Mouse (Mus musculus) common myeloid progenitor, adult 5-6 weeks (primary cell): Measurements from ENCODE around the gene Gm10337. TPM values are rescaled to one million over a fixed set of nuclear protein-coding genes. Genes with fewer than 3 reads are reported as not detected.
A peak's percentile ranks its signal among the peaks of the same experiment; 100 is the strongest.

ENCODE experiments used
- ATAC-seq: replicated peaks from 2 replicates; pipeline ENCODE4 v1.8.0; 2016; ENCODE audit warnings: low read depth, mild to moderate bottlenecking, moderate TSS enrichment, inconsistent platforms; ENCODE audit not compliant: poor library complexity, severe bottlenecking
- total RNA-seq: library from RNA; stranded (forward); fragments of 200-1000, 187-1606 nt; gene quantifications from 2 replicates; pipeline ENCODE4 v1.2.3, GENCODE M21; 2017

Gm10337 gene
- not detected in 2 replicates for total RNA-seq

DNA sequence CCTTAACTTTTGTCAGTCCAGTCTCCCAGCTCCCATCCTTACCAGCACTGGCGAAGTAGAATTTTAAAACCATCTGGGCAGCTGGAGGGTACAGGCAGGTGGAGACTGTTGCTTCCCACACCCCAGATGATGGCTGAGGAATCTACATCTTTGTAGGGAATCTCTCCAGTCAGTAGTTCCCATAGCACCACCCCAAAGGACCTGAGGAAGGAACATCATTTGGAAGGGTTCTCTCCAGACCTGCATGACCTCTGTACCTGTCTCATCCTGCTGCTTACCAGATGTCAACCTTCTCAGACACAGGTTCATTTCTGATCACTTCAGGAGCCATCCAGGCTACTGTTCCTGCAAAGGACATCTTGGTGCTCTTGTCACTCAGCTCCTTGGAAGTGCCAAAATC lies at the start of gene Gm10337:
Gm10337 (plus strand) TSS at position 276 of the 400 bp plus-strand sequence.
- ATAC-seq, result no peak

DNA sequence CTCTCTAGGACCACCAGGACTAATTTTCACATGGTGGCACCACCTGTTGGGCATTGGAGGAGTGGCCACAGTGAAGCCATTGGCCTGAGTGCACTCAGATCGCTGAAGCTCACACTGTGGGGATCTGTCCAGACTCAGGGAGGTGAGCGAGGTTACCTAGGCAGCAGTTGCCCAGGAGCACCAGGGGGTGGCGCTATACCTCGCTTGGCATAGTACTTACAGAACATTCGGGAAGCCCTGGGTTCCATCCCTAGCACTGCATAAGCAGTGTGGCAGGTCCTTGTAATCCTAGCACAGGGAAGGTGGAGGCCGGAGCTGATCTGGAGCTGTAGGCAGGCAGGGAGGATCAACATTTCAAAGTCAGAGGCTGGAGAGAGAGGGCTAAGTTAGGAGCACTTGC lies 47.5 kb upstream of the Gm10337 start:
- ATAC-seq, result no peak

DNA sequence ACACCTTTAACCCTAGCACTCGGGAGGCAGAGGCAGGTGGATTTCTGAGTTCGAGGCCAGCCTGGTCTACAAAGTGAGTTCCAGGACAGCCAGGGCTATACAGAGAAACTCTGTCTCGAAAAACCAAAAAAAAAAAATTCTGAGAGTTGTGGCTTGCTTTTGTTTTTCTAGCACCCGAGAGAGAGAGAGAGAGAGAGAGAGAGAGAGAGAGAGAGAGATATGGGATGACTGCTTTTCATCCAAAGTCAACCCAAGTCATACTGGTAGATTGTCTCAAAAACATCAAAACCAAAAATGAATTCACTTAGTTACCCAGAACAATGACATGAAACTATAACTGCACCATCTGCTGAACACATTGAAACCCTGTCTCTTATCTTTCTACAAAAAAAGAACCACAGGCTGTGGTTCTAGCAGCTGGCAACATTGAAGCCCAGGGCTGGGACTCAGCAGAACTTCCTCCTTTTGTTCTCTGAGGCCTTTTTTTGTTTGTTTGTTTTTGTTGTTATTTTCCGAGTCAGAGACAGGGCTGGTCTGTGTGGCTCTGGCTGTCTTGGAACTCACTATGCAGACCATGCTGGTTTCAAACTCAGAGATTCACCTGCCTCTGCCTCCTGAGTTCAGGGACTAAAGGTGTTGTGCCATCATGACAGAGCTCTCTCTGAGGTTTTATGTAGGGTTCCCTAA lies 45.3 kb upstream of the Gm10337 start:
- ATAC-seq, result peak; percentile 65

DNA sequence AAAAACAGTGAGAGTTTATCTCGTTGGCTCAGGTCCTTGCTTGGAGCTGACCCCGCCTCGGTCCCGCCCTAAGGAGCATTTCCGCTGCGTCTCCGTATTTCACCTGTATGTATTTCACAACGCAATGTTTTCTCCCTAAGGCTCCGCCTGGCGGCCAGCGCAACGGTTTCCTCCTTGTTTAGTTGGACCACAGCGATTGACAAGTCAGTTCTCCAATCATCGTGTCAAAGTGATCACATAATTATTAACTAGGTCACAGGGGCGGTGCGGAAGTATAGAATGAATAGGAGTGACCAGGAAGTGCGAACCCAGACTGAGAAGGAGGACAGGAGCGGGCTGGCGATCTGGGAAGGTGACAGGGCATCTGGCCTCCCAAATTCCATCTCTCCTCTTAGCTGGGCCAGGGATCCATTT lies 44.6 kb upstream of the Gm10337 start, which contains the start of gene Prr13:
Prr13 (plus strand) TSS at position 125 of the 414 bp plus-strand sequence.
- peak; percentile 74 for ATAC-seq

DNA sequence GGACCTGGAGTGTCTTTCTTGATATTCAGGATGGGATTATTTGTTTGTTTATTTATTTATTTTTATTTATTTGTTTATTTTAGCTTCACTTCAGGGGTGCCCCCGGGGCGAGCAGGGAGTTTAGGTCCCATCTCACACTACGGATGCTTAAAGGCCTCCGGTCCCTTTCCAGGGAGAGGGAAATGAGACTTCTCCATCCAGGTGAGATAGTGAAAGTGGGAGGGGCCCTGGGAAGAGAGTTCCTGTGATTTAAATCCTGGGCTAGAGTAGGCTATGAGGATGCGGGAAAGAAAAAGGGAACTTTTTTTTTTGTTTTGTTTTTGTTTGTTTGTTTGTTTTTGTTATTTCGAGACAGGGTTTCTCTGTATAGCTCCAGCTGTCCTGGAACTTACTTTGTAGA lies 44.1 kb upstream of the Gm10337 start:
- ATAC-seq, result no peak

DNA sequence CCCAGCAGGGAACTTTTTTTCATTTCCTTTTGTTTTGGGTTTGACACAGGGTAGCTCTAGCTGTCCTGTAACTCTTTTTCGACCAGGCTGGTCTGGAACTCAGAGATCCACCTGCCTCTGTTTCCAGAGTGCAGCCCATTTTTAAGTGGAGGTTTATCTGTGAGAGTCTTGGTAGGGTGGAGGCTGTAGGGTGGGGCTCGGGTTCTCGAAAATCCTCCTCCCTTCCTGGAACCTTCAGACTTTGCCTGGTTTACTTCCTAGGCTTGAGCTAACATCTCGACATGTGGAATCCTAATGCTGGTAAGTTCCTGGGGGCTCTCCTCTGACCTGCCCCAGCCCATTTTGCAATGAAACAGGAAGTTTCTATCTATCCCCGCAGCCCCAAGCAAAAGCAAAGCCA lies 43.7 kb upstream of the Gm10337 start:
- ATAC-seq, result no peak

DNA sequence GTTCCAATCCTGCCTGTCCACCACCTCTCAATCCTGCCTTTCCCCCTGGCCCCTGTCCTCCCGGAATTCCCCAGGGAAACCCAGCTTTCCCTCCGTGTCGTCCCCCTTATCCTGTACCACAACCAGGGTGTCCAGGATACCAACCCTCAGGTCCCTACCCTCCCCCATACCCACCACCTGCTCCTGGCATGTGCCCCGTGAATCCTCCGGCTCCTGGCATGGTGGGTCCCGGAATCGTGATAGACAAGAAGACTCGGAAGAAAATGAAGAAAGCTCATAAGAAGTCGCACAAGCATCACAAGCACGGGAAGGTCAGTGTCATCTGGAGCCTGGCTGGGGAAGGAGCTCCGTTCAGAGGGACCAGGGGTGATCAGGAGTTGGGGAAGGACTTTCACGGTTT lies 43.1 kb upstream of the Gm10337 start:
- no peak for ATAC-seq

DNA sequence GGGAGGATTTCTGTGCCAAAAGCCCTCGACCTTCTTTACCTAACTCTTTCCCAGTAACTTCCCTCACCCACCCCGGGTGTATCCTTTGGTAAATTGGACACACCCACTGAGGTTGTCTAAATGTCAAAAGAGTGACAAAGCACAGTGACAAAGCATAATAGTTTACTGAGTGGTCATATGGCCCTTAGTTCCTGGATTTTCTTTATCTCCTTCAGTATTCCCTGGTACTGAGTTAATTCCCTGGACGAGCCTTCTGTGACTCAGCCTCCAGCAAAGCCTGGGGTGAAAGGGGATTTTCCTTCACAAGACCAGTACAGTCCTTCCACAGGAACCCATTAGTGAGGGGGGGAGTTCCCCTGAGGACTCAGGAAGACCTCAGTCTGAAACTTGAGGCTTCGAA lies 42.6 kb upstream of the Gm10337 start:
- peak; percentile 31; the same call in 1 of the 2 replicates for ATAC-seq

DNA sequence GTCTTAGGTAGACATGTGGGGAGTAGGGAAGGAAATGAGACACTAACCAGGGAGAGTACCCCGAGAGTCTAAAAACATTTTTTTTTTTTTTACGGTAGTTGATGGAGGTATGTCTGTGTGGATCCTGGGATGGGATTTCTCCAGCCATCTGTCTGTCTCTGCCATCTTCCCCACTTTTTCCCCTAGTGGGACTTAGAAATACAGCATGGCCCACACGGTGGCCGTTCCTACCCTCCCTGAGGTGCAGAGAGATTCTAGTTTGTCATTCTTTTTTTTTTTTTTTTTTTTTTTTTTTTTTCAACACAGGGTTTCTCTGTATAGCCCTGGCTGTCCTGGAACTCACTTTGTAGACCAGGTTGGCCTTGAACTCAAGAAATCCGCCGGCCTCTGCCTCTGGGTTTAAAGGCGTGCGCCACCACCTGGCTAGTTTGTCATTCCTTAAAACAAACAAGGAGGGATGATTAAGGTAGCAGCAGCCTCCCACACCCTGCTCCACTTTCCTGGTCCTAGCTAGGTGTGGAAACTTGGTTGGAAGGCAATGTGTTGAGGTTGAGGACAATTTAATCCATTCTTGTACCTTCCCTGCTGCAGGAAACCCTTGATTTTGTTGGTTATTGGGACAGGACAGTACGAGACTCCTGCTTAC lies 42.0 kb upstream of the Gm10337 start:
- no peak for ATAC-seq

DNA sequence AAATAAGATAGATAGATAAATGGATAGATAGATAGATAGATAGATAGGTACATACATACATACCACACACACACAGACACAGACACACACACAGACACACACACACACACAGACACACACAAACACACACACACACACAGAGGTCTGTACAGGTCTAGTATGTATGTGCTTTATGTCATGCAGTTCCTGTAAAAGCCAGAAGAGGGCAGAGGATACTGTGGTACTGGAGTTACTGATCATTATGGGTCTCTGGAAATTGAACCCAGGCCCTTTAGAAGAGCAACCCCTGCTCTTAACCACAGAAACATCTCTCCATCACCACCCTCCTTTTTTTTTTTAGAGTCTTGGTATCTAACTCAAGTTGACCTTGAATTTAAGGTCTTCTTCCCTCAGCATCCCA lies 39.9 kb upstream of the Gm10337 start:
- peak; percentile 33; the same call in 1 of the 2 replicates for ATAC-seq

DNA sequence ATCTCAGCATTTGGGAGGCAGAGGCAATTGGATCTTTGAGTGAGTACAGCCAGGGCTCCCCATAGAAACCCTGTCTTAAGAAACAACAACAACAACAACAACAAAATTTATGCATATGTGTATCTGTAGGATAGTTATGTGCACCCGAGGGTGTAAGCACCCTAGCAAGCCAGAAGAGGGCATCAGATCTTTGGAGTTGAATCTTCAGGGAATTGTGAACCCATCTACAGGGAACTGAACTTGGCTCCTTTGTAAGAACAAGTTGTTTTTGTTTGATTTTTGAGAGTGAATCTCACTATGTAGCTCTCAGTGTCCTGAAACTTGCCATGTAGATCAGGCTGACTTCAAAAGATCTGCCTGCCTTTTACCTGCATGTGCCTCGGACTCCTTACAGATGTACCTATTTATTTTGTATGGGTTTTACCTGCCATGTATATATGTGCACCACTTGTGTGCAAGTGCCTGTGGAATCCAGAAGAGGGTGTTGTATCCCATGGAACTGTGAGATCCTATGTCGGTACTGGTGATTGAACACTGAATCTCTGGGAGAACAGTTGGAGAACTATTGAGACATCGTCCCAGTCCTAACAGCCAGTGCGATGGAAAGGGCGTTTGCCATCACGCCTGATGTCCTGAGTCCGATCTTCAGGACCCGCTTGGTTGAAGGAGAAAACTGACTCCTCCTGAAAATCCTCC lies 34.7 kb upstream of the Gm10337 start:
- ATAC-seq, result no peak

DNA sequence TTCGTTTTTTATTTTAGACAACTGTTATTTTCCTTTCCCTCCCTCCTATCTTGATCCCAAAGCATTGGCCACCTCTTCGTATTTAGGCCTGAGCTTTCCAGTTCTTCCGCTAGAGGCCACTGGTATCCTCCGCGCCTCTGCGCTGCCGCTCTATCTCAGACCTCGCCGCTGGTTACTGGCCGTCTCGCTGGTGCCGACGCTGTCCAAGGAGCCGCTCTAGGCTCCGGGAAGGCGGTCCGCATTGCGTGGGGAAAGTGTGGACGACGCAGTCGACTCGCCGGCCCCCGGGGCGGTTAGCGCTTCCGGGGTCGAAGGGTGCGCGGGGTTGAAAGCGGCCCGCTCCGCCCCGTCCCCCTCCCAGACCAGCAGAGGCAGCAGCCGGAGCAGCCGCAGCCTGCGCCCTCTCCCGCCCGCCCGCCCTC lies 33.3 kb upstream of the Gm10337 start, which contains the start of gene Pcbp2:
Pcbp2 (plus strand) TSS at position 357 of the 422 bp plus-strand sequence.
- ATAC-seq, result peak; percentile 99

DNA sequence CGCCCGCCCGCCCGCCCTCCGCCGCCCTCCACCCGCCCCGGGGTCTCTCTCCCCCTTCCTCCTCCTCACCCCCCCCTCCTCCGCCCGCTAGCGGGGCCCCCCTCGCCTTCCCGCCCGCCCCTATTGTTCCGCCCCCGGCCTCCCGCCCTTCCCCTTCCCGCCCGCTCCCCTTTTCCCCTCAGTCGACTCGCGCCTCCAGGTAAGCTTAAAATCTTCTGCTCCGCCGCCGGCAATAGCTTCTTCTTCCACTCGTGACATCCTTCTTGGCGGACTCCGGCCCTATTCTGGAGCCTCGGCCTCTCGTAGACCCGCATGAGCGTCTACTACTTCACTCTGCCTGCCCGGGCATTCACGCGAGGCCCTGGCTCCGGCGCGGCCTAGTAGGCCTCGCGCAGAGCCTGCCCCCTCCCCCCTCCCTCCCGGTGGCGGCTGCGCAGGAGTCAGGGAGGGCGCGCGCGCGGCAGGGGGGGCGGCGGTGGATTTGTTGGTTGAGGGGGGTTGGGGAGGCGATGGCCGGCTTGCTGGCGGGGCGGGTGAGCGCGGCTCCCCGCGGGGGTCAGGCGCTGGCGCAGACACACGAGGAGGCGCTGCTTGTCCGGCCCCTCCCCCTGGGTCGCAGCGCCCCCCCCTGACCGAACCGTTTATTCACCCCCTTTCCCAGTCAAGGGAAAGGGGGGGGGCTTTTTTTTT lies 32.8 kb upstream of the Gm10337 start:
- ATAC-seq, result peak; percentile 38

DNA sequence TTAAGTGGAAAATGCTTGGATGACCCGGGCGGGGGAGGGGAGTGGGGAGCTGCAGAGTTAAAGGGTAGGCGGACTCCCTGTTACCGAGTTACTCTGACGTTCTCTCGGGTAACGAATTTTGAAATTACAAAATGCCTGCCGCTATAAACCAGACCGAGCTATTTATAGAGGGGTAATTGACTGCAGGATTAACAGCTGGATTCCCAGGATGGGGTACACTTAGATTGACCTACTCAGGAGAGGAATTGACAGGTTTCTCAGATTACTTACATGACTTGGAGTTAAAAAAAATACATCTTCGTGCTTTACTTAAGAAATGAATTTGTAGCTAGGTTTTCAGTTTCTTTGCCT lies 32.3 kb upstream of the Gm10337 start:
- ATAC-seq, result peak; percentile 12; the same call in 1 of the 2 replicates

DNA sequence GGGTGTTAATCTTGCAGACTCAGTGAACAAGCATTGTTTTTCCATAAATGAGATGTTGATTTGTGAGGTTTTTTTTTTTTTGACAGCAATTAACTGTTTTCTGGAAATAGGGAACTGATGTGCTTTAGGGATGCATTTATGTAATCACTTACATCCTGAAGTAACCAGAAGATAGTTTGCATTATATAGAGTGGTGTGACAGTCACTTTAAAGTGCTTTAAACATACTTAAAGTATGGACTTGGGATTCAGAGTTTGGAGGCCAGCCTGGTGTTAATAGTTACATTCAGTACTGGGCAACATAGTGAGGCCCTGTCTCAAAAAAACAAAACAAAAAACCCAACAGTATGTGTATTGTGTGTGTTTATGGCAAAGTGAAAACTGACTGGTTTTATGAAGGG lies 31.8 kb upstream of the Gm10337 start:
- ATAC-seq, result no peak

DNA sequence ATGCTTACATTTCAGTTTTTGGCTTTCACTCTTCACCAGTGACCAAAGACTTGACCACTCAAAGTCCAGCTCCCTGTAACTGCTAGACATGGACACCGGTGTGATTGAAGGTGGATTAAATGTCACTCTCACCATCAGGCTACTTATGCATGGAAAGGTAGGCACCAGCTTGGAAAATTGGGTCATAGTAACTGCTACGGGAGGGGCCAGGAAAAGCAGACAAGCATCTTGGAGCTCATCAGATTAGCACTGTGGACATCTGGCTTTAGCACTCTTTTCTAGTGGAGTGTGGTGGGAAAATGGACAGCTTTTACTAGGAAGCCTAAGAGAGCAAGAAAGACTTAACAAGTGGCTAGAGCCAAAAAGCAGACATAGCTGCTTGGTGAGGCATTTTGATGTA lies 30.3 kb upstream of the Gm10337 start:
- ATAC-seq, result no peak

DNA sequence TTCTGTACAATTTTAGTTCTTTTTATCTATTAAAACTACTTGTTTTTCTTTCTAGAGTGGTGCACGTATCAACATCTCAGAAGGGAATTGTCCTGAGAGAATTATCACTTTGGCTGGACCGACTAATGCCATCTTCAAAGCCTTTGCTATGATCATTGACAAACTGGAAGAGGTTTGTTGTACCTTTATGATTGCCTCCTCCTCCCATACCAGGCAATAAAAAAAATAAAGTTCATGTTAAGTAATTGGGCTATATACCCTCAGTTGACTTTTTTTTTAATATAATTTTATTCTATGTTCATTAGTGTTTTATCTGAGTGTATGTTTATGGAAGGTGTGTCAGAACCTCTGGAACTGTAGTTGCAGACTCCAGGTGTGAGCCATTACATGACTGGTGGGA lies 29.0 kb upstream of the Gm10337 start:
- no peak for ATAC-seq

DNA sequence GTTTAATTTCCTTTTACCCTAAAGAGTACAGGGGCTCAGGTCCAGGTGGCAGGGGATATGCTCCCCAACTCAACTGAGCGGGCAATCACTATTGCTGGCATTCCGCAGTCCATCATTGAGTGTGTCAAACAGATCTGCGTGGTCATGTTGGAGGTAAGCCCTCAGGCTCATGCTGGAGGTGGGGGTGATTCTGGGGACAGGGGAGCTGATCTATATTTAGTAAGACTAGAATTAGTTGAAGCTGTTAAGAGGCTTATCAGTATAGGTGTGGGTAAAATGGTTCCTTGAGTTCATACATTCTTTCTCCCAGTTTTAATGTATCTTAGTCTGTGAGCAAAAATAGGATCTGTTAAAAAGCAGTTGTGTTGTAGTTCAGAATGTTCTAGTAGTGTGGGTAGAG lies 20.4 kb upstream of the Gm10337 start:
- no peak for ATAC-seq

DNA sequence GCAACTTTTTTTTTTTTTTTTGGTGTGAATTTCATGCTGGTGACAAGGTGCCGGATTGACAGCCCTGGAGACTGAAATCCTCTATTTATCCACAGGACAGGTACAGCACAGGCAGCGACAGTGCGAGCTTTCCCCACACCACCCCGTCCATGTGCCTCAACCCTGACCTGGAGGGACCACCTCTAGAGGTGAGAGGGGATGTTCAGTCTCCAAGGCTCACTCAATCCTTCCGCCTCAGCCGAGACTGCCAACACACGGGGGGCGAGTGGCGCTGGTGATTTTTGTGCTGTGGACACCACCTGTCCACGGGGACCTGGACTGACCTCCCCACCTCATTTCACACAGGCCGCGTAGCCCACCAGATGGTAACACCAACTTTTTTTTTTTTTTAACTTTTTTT lies 17.7 kb upstream of the Gm10337 start:
- no peak for ATAC-seq

DNA sequence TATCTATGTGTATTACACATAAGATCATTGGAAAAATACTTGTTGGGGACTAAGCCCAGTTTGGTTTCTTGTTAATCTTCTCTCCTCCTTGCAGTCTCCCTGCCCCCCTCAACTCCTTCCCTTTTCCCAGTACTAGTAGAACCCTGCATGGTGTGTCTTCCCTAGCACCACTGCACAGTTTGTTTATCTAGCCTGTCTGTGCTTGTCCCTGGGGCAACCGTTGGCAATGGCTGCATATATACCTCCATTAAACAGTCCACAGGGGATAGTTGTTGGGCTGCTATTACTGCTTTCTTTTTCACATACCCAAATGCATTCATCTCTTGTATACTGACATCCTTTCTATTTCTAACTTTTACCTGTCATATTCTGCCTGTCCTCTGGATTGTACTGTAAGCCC lies 15.9 kb upstream of the Gm10337 start:
- no peak for ATAC-seq

DNA sequence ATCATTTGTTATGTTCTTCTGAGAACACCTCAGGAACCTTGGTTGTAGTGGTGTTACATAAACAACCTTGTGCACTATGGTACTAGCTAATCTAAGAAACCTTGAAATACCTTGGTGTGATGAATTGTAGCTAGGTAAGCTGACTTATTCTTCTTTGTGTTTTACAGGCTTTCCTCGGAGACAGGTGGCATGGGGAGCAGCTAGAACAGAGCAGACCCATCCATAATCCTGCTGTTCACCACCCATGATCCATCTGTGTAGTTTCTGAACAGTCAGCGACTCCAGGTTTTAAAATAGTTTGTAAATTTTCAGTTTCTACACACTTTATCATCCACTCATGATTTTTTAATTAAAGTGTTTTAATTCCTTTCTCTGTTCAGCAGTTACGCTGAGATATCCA lies 5.2 kb upstream of the Gm10337 start:
- no peak for ATAC-seq
